Mouse (Mus musculus): ENCODE measurements around the gene Msh3.
"Not testable (repeated sequence)": the region's sequence is repeated elsewhere in the genome, so short reads cannot be mapped to it uniquely, and the experiment has no call there.

Msh3 gene

DNA sequence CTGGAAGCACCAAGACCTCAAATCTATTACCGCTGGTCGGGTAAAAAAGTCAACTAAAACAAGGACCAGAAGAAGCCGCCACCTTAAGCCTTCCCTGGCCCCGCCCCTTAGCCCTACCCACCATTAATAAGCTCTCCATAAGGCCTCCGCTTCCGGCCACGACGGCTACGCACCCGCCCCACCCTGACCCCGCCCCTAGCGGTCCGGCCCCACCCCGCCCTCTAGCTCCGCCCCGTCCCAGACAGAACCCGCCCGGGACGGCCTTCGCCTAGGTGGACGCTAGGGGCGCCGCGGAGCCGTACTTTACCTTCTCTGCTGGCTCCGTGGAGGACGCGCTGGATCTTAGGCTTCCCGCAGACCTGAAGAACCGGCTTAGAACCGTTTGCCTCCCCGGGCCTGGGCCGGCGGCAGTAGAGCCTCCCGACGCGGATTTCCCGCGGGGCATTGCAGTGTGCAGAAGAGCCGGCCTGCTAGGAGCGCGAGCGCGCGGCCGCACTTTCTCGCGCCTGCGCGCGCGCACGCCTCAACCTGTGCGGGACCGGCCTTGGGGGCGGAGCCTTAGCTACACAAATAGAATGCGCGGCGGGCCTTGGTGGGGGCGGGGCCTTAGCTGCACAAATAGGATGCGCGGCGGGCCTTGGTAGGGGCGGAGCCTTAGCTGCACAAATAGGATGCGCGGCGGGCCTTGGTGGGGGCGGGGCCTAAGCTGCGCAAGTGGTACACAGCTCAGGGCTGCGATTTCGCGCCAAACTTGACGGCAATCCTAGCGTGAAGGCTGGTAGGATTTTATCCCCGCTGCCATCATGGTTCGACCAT lies at the start of gene Msh3, which contains the start of gene Dhfr:
Gene Msh3 (minus strand): TSS at position 548 of the 816 bp plus-strand sequence.
Gene Dhfr (plus strand): TSS at position 271 of the 816 bp plus-strand sequence.
- in situ Hi-C loops (cut with MboI; ENCODE audit: low pct_unique_long_range_greater_than_20kb in 1 of 2, low sequenced_read_pairs in 2 of 2, unreplicated experiment in 1 of 2) = no loop called here

DNA sequence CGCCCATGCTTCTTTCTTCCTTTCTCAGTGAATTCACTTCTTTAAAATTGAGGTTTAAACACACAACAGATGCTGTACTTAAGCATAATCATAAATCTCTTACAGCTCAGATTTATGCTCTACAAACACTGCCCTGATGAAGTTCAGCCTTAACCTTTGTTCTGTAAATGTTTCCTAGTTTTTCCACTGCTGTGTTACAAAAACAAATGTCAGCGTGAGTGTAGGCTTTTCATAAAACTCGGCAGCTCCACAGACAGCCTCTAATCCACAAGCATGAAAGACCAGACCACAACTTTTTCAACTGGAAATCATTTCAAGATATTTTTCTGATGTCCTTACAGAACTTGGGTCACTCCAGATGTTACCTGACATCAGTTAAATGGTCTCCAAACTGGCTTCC lies 48.7 kb upstream of the Msh3 start:
- in situ Hi-C loops (cut with MboI; ENCODE audit: low pct_unique_long_range_greater_than_20kb in 1 of 2, low sequenced_read_pairs in 2 of 2, unreplicated experiment in 1 of 2) = no loop called here

DNA sequence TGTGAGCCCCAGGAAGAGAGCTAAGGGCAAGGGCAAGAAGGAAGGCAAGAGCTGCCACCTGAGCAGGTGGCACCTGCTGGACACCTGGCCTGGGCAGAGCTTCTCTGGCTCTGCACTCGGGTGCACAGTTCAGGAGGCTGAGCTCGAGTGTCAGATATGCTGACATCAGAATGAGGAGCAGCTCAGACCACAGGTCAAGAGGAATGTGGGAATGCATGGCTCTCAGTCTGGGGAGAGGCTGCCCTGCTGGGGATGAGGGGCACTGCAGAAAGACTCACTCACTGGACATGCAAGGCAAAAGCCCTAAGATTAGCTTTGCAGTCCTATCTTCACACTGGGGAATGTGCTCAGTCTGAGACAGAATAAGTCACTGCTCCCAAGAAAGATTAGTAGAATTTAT lies 47.3 kb upstream of the Msh3 start:
- in situ Hi-C loops (cut with MboI; ENCODE audit: low pct_unique_long_range_greater_than_20kb in 1 of 2, low sequenced_read_pairs in 2 of 2, unreplicated experiment in 1 of 2) = no loop called here

DNA sequence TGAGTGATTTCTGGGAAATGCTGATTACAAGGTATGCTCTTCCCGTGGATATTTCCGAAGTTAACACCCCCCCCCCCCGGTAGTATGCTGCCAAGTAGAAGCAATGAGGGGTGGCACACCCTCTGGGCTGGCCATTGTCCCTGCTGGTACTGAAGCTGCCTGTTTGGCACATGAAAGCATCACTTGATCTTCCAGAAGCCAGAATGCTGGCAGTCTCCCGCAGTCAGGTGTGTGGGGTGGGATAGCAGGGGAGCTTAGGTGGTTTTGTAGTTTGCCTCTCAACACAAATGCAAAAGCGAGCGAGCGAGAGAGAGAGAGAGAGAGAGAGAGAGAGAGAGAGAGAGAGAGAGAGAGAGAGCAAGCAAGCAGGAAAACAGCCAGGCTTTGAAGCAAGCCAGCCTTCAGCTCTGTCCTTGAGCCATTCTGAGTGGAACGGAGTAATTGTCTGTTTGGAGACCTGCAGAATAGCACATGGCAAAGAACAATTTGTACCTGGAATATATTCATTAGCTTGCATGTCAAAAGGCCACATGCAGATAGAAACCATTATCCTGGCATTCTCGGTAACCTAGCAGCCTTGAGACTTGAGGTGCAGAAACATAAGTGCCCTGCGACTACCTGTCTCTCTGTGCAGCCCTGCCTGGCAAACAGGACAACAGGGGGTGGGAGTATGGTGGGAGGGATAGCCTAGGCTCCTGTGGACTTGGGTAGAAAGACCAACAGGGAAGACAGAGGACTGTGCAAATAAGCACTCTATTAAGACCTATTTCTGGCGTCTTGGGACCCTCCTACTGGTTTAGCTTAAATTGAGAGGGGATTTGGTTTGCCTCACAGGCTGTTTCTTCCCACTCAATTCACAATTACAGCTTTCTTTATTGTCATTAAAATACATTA lies 43.9 kb upstream of the Msh3 start:
- in situ Hi-C loops (cut with MboI; ENCODE audit: low pct_unique_long_range_greater_than_20kb in 1 of 2, low sequenced_read_pairs in 2 of 2, unreplicated experiment in 1 of 2) = no loop called here

DNA sequence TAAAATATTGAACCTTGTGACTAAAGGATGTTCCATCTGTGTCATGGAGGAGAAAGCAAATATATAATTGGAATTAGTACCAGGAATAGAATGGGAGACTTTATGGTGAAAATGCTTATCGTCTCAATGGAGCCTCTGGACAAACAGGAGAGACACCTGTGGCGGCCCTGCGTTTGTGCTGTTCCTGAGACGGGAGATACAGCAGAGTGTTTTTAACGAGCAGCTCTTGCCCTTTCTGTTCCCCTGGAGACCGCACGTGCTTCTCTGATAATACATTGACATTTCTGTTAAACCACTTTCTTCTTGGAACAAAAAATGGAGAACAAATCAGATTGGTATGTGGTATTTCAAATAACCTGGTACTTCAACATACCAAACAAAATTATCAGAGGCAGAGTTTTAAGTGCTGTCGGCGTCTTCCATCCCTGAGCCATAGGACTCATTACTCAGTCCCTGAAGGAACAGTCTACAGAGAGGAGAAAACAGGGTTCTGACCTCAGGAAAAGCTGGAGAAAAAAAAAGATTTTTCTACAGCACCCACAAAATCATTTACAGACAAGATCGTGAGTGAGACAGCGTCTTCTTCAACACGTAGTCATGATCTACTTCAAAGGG lies 38.4 kb upstream of the Msh3 start:
- in situ Hi-C loops (cut with MboI; ENCODE audit: low pct_unique_long_range_greater_than_20kb in 1 of 2, low sequenced_read_pairs in 2 of 2, unreplicated experiment in 1 of 2) = no loop called here

DNA sequence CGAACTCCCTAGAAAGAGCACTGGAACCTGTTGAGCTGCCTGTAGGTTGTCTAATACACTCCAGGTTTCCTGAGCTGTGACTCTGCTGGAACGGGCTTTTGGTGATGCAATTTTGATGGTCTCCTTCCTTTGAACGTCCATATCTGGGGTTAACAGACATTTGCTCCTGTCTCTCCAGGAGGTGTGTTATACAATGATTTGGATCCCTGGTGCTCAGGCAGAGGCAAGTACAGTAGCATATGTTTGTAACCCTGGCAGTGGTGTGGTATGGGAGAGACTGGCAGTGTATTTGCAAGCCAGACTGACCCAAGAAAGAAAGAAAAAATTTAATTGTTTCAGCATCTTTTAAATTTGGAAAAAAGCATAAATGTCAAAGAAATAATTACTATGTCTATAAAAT lies 32.6 kb upstream of the Msh3 start:
- in situ Hi-C loops (cut with MboI; ENCODE audit: low pct_unique_long_range_greater_than_20kb in 1 of 2, low sequenced_read_pairs in 2 of 2, unreplicated experiment in 1 of 2) = no loop called here

DNA sequence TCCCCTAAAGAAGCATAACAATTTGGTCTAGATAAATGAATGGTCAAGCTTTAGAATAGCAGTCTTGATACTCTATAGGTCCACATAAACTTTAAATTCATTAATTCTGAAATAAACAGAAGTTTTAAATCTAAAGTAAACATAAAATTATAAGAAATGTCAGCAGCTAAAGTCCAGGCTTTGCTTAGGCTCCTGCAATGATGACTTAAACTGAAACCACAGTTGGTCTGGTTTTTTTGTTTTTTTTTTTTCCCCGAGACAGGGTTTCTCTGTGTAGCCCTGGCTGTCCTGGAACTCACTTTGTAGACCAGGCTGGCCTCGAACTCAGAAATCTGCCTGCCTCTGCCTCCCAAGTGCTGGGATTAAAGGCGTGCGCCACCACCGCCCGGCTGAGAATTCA lies 16.7 kb upstream of the Msh3 start:
- in situ Hi-C loops (cut with MboI; ENCODE audit: low pct_unique_long_range_greater_than_20kb in 1 of 2, low sequenced_read_pairs in 2 of 2, unreplicated experiment in 1 of 2) = not testable (repeated sequence)

DNA sequence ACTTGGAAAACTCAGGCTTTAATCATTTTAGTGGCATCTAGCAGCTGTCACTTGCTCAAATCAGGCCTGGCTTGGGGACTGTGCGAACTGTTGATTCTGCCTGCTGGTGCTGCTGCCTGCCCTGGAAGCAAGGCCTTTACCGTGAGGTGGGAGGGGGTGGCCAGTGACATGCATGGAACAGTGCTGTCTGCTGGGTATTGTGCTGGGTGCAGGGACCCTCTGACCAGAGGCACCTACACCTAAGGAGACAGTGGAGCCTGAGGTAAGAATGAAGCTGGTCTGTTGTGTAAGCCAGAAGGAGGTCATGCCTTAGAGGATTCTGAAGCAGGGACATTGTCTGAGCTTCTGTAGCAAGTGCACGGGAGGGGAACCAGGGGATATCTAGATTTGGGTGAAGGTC lies 16.0 kb upstream of the Msh3 start:
- in situ Hi-C loops (cut with MboI; ENCODE audit: low pct_unique_long_range_greater_than_20kb in 1 of 2, low sequenced_read_pairs in 2 of 2, unreplicated experiment in 1 of 2) = no loop called here

DNA sequence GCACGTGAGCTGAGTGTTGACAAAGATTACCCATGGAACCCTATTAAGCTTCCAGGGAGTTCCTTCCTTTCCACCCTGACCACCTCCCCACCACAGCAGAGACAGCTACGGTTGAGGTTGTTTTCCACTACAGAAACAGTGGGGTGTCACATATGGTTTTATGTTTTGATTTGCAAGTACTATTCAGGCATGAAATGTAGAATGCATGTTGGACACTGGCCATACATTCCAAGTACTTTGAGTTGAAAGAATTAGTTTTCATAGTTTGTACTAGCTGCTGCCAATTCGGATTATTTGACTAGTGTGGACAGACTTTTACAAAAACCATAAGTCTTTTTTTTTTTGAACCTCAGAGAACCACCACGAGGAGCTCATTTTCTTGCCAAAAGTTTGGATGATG lies 10.5 kb upstream of the Msh3 start:
- in situ Hi-C loops (cut with MboI; ENCODE audit: low pct_unique_long_range_greater_than_20kb in 1 of 2, low sequenced_read_pairs in 2 of 2, unreplicated experiment in 1 of 2) = no loop called here

DNA sequence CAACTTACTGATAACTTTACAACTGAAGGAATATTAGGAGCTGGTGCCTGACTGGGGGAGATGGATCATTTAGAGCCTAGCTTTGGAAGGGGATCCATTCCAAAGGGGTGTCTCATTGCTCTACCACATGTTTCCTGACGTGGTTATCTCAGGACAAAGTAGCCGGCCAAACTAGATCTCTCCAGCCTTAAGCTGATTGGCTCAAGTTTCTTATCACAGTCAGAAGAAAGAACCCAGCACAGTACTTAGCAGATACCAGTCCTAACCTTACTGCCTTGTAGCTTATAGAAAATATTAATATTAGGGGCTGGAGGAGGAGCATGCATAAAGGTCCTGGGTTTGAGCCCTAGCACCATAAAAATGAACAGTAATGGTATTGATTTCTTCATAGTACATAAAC lies 6.8 kb upstream of the Msh3 start:
- in situ Hi-C loops (cut with MboI; ENCODE audit: low pct_unique_long_range_greater_than_20kb in 1 of 2, low sequenced_read_pairs in 2 of 2, unreplicated experiment in 1 of 2) = no loop called here

DNA sequence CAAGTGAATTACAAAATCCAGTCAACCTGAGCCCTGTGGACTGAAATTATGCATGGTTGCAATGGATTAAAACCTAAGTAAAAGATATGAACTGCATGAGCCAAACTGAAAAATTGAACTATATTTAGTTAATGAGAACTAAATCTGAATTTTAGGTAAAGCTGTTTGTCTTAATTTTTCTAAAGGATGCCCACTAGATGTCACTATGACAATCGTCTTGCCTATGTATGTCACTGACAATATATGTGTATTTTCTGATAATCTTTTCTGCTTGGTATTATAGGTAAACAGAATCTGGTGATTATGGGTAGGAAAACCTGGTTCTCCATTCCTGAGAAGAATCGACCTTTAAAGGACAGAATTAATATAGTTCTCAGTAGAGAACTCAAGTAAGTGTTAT lies 2.8 kb upstream of the Msh3 start:
- in situ Hi-C loops (cut with MboI; ENCODE audit: low pct_unique_long_range_greater_than_20kb in 1 of 2, low sequenced_read_pairs in 2 of 2, unreplicated experiment in 1 of 2) = no loop called here

DNA sequence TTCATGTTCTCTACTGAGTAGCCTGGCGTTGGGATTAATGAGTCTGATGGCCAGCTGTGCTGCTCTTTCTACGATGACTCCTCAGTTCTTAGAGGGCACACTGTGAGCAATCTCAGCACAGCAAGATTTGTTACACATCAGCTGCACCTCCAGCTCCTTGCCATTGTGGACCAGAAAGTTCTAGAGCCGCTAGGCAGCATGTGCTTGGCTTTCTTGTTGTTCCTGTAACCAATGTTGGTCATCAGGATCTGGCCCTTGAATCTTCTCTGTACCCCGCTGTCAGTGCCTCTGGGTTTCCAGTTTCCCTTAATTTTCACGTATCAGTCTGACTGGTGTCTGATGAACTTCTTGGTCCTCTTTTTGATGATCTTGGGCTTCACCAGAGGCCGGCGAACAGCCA lies 1.6 kb upstream of the Msh3 start:
- in situ Hi-C loops (cut with MboI; ENCODE audit: low pct_unique_long_range_greater_than_20kb in 1 of 2, low sequenced_read_pairs in 2 of 2, unreplicated experiment in 1 of 2) = no loop called here

DNA sequence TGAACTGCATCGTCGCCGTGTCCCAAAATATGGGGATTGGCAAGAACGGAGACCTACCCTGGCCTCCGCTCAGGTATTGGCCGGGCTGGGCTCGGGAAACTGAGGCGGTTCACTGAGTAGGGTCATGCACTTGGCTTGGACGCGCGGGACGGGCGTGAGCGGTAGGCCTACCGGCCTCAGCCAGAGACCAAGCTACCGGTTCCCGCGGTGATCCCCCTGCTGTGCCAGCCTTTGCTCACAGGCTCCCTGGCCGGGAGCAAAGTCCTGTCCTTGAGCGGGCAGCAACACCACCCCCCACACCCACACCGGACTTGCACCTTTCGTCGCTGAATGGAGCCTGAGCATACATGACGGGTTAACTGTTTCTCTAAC lies 455 bp upstream of the Msh3 start:
- in situ Hi-C loops (cut with MboI; ENCODE audit: low pct_unique_long_range_greater_than_20kb in 1 of 2, low sequenced_read_pairs in 2 of 2, unreplicated experiment in 1 of 2) = no loop called here

DNA sequence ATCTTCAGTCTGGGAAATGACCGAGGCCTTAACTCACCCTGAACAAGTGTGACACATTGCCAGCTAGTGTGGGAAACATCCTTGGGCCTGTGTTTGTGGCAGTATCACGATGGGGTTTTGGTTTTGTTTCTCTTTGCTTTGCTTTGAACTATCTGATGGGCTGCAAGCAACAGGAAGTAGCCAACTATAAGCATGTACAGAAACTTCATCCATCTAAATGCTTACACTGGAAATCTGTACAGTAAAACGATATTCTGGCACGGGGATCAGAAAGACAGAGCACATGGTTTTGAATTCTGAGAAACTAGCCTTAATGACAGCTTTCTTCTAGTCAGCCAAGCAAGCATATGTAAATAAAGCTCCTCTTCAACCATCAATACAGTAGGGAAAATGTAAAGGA lies 847 bp downstream of the Msh3 start:
- in situ Hi-C loops (cut with MboI; ENCODE audit: low pct_unique_long_range_greater_than_20kb in 1 of 2, low sequenced_read_pairs in 2 of 2, unreplicated experiment in 1 of 2) = no loop called here

DNA sequence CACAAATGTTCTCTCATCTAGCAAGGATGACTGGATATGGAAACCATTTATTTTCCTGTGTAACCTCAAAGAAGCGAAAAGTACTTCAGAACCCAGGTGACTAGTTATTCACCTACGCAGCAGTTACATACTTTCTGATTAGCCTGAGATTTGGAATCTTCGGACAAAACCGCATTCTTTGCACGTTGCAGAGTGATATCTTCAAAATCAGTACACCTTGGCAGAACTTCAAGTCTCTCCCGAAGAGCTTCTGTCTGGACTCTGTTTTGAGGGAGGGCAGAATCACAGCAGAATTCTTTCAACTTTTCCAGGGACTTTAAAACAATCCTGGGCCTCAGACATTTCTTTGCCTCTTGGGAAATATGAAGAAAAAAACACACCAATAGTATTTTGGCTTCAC lies 3.7 kb downstream of the Msh3 start:
- in situ Hi-C loops (cut with MboI; ENCODE audit: low pct_unique_long_range_greater_than_20kb in 1 of 2, low sequenced_read_pairs in 2 of 2, unreplicated experiment in 1 of 2) = no loop called here

DNA sequence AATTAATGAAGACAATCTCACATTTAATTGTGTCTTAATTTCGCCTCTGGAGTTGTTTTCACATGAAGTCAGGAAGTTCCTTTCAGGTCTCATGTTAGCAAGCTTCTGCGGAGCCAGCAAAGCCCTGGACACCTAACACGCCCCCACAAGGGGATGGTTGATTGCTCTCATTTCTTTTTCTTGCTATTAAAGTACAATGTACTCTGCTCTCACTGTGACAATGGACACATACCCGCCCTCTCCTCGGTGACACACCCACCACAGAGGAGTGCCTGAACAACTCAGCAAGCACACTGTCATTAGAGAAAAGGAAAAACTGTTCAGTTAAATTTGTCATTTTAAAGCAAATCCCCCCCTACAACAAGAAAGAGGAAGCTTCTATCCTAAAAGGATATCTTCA lies 8.5 kb downstream of the Msh3 start:
- in situ Hi-C loops (cut with MboI; ENCODE audit: low pct_unique_long_range_greater_than_20kb in 1 of 2, low sequenced_read_pairs in 2 of 2, unreplicated experiment in 1 of 2) = no loop called here

DNA sequence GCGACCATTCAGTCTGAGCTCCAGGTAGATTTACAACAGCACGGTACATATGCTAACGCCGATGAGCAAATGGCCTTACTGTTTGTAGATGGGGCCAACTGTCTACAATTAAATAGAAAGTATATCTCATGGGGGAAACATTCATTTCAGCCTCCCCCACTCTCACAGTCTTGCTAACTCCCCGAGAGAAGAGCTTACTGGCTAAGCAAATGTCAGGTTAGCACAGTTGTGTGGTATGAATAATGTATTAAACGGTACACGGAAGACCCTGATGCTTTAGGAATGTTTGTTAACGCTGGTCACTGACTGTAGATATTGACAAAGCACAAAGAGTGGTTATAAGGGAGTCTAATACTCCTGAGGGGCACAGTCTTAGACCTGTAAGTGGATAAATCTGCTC lies 10.8 kb downstream of the Msh3 start:
- in situ Hi-C loops (cut with MboI; ENCODE audit: low pct_unique_long_range_greater_than_20kb in 1 of 2, low sequenced_read_pairs in 2 of 2, unreplicated experiment in 1 of 2) = no loop called here

DNA sequence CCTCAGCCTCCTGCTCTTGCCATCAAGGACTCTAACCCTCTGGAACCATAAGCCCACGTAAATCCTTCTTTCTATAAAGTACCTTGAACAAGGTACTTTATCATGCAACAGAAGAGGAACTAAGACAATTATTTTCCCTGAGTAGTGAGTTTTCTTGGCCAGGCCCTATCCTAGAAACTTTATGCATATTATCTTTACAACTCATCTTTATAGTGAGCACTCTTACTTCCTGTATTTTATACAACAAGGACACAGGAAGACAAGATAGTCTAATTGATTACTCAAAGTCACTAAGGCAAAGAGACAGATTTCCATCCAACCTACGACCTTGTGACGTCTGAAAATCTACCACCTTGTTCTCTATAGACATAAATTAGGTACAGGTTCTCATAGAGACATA lies 15.0 kb downstream of the Msh3 start:
- in situ Hi-C loops (cut with MboI; ENCODE audit: low pct_unique_long_range_greater_than_20kb in 1 of 2, low sequenced_read_pairs in 2 of 2, unreplicated experiment in 1 of 2) = no loop called here

DNA sequence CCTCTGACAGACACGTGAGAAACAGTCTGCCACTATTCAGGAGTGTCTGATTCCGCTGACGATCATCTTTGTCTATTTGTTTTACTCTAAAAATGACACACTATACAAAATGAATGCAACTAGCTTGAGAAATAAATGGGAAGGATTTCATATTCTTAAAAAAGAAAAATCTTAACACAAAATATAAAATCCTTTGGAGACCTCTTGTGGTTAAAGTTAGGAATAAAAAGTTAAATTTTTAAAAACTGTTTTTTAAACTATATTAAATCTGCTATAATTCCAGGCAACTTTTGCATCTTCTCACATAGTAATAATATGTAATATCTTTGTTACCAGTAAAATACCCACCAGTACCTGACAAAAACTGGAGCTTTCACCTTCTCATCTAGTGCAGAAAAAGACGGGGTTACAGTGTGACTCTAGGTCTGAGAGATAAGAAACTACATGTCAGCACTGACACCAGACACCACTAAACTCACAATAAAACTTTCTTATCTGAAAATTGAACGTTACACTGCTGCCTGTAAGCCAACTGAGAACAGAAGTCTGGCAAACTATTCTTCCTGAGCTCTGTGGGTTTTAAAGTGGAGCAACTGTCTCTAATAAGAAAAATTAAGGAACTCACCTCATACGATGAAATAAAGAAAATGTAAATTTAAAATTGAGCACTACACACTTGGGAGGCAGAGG lies 16.9 kb downstream of the Msh3 start:
- in situ Hi-C loops (cut with MboI; ENCODE audit: low pct_unique_long_range_greater_than_20kb in 1 of 2, low sequenced_read_pairs in 2 of 2, unreplicated experiment in 1 of 2) = no loop called here
